Mouse (Mus musculus): ENCODE measurements around the gene Prr22.

DNA sequence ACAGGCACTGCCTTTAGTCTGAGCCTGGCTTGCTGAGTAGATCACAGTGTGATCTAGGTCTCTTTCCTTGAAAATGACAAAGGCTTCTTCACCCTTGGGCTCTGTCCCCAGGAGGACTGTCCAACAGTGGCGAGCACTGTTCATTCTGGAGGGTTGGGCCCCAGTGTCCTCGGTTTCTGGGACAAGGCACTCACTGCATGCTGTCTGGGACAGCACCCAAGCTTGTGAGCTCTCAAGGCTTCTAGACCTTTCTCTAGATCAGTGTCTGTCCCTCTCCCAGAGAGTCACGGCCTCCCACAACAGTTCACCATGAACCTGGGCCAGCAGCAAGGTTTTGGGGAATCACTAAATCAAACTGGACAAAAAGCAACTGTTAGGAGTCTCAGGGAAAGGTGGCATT lies 22.5 kb downstream of the Prr22 start:
- TF ChIP-seq CTCF (conservative IDR thresholded peaks at IDR 0.05 in 1 of 2, IDR thresholded peaks at IDR 0.05 in 1 of 2; ENCODE audit: low read depth in 2 of 2, low read length in 2 of 2) (no peak), EP300 (IDR thresholded peaks at IDR 0.05; ENCODE audit: low read length) (no peak), POLR2A (IDR thresholded peaks at IDR 0.05; ENCODE audit: low read depth, low read length) (no peak), GABPA (IDR thresholded peaks at IDR 0.05; ENCODE audit: insufficient replicate concordance, low read depth, low read length) (no peak), RCOR1 (conservative IDR thresholded peaks at IDR 0.05; ENCODE audit: low read depth, low read length) (no peak), TCF12 (IDR thresholded peaks at IDR 0.05; ENCODE audit: low read depth, low read length) (no peak), PAX5 (IDR thresholded peaks at IDR 0.05; ENCODE audit: low read length) (no peak), MAX (IDR thresholded peaks at IDR 0.05; ENCODE audit: low read length) (no peak), ZNF384 (IDR thresholded peaks at IDR 0.05; ENCODE audit: low read depth, low read length) (no peak), MYC (IDR thresholded peaks at IDR 0.05; ENCODE audit: low read depth, low read length) (no peak), MAZ (IDR thresholded peaks at IDR 0.05; ENCODE audit: low read depth, low read length) (no peak)
